Mouse (Mus musculus) MEL (cell line): ENCODE measurements around the gene Tiparp. TPM values are rescaled to one million over a fixed set of nuclear protein-coding genes. Genes with fewer than 3 reads are reported as not detected.

Experiments
- DNase-seq: peaks from one replicate; pipeline ENCODE4 v3.0.0; 2011; ENCODE audit warnings: low read depth, low spot score
- H3K27ac ChIP-seq: 2 replicates; pipeline ENCODE4 v1.5.1; 2012; ENCODE audit warnings: low read depth, mild to moderate bottlenecking, control low read depth, low read length, moderate library complexity; ENCODE audit not compliant: control insufficient read depth
- H3K27me3 ChIP-seq, 2 experiments: fragments of 150-350 bp in 1 of 2; sonication (generic) in 1 of 2; 2 replicates each; pipeline ENCODE4 v1.6.1; 2012; ENCODE audit warnings: low read length in 2 of 2, mild to moderate bottlenecking in 2 of 2, improper control_type of control experiment in 1 of 2, moderate library complexity in 1 of 2; ENCODE audit not compliant: insufficient read depth in 2 of 2, control insufficient read depth in 1 of 2
- H3K36me3 ChIP-seq, 2 experiments: 2 replicates each; pipeline ENCODE4 v1.6.1; 2012 to 2014; ENCODE audit warnings: low read length in 2 of 2, improper control_type of control experiment in 1 of 2, inconsistent platforms in 1 of 2, mild to moderate bottlenecking in 1 of 2; ENCODE audit not compliant: insufficient read depth in 2 of 2, control insufficient read depth in 1 of 2
- H3K4me1 ChIP-seq, 2 experiments: fragments of 150-350 bp in 1 of 2; sonication (generic) in 1 of 2; 2 replicates each; pipeline ENCODE4 v1.6.1; 2012; ENCODE audit warnings: low read length in 2 of 2, improper control_type of control experiment in 1 of 2, mild to moderate bottlenecking in 1 of 2; ENCODE audit not compliant: insufficient read depth in 2 of 2, control insufficient read depth in 1 of 2
- H3K4me3 ChIP-seq, 2 experiments: fragments of 150-350 bp in 1 of 2; sonication (generic) in 1 of 2; 2 replicates each; pipeline ENCODE4 v1.5.1; 2012; ENCODE audit warnings: low read depth in 2 of 2, low read length in 2 of 2, mild to moderate bottlenecking in 2 of 2, moderate library complexity in 2 of 2, control low read depth in 1 of 2, improper control_type of control experiment in 1 of 2; ENCODE audit not compliant: control insufficient read depth in 1 of 2, insufficient read depth in 1 of 2
- H3K79me2 ChIP-seq: 2 replicates; pipeline ENCODE4 v1.6.1; 2012; ENCODE audit warnings: mild to moderate bottlenecking, low read length, moderate library complexity; ENCODE audit not compliant: control insufficient read depth, poor library complexity, insufficient read depth
- H3K9ac ChIP-seq: 2 replicates; pipeline ENCODE4 v1.6.1; 2012; ENCODE audit warnings: low read depth, mild to moderate bottlenecking, control low read depth, low read length, moderate library complexity; ENCODE audit not compliant: control insufficient read depth, poor library complexity, severe bottlenecking
- H3K9me3 ChIP-seq: fragments of 150-350 bp; sonication (generic); replicated peaks from 2 replicates; pipeline ENCODE4 v1.6.1; 2012; ENCODE audit warnings: mild to moderate bottlenecking, low read length, improper control_type of control experiment, moderate library complexity; ENCODE audit not compliant: insufficient read depth
- BHLHE40 ChIP-seq: IDR thresholded peaks from 2 replicates; pipeline ENCODE4 v1.6.1; 2012; ENCODE audit warnings: low read depth, mild to moderate bottlenecking, inconsistent platforms, low read length, improper control_type of control experiment, borderline replicate concordance
- CHD1 ChIP-seq: IDR thresholded peaks from 2 replicates; pipeline ENCODE4 v1.6.1; 2012; ENCODE audit warnings: low read depth, mild to moderate bottlenecking, inconsistent platforms, low read length, improper control_type of control experiment
- CHD2 ChIP-seq: IDR thresholded peaks from 2 replicates; pipeline ENCODE4 v1.6.1; 2011; ENCODE audit warnings: low read length, improper control_type of control experiment
- CTCF ChIP-seq, 3 experiments: IDR thresholded peaks in 2 of 3; conservative IDR thresholded peaks in 1 of 3; 2 replicates each; pipeline ENCODE4 v1.5.1; 2011 to 2012; ENCODE audit warnings: low read length in 3 of 3, low read depth in 2 of 3, mild to moderate bottlenecking in 2 of 3, improper control_type of control experiment in 1 of 3, inconsistent platforms in 1 of 3, mixed read lengths in 1 of 3, moderate library complexity in 1 of 3; ENCODE audit not compliant: control insufficient read depth in 1 of 3, insufficient read depth in 1 of 3, poor library complexity in 1 of 3, severe bottlenecking in 1 of 3
- E2F4 ChIP-seq: IDR thresholded peaks from 2 replicates; pipeline ENCODE4 v1.6.1; 2011; ENCODE audit warnings: low read depth, low read length, improper control_type of control experiment, borderline replicate concordance
- EP300 ChIP-seq, 2 experiments: IDR thresholded peaks; 2 replicates each; pipeline ENCODE4 v1.6.1; 2011; ENCODE audit warnings: improper control_type of control experiment in 2 of 2, low read length in 2 of 2, low read depth in 1 of 2, mild to moderate bottlenecking in 1 of 2
- ETS1 ChIP-seq: IDR thresholded peaks from 2 replicates; pipeline ENCODE4 v1.6.1; 2012; ENCODE audit warnings: low read depth, mild to moderate bottlenecking, inconsistent platforms, low read length, improper control_type of control experiment, moderate library complexity
- HCFC1 ChIP-seq: IDR thresholded peaks from 2 replicates; pipeline ENCODE4 v1.6.1; 2012; ENCODE audit warnings: low read depth, mild to moderate bottlenecking, inconsistent platforms, low read length, improper control_type of control experiment, moderate library complexity
- JUND ChIP-seq: IDR thresholded peaks from 2 replicates; pipeline ENCODE4 v1.6.1; 2011; ENCODE audit warnings: low read depth, mild to moderate bottlenecking, improper control_type of control experiment, low read length
- KAT2A ChIP-seq: conservative IDR thresholded peaks from 2 replicates; pipeline ENCODE4 v1.6.1; 2012; ENCODE audit warnings: low read depth, low read length, improper control_type of control experiment, inconsistent platforms
- MAFK ChIP-seq: IDR thresholded peaks from 2 replicates; pipeline ENCODE4 v1.6.1; 2011; ENCODE audit warnings: low read depth, mild to moderate bottlenecking, low read length, improper control_type of control experiment, borderline replicate concordance
- MAZ ChIP-seq: IDR thresholded peaks from 2 replicates; pipeline ENCODE4 v1.6.1; 2012; ENCODE audit warnings: low read depth, mild to moderate bottlenecking, inconsistent platforms, low read length, improper control_type of control experiment
- MEF2A ChIP-seq: IDR thresholded peaks from 2 replicates; pipeline ENCODE4 v1.6.1; 2014; ENCODE audit warnings: low read depth, mild to moderate bottlenecking, inconsistent platforms, low read length, improper control_type of control experiment; ENCODE audit not compliant: poor library complexity, insufficient replicate concordance, severe bottlenecking; ENCODE audit errors: extremely low read depth
- MXI1 ChIP-seq: IDR thresholded peaks from 2 replicates; pipeline ENCODE4 v1.6.1; 2011; ENCODE audit warnings: mild to moderate bottlenecking, low read depth, low read length, improper control_type of control experiment
- MYB ChIP-seq: IDR thresholded peaks from 2 replicates; pipeline ENCODE4 v1.6.1; 2011; ENCODE audit warnings: mild to moderate bottlenecking, low read depth, low read length, improper control_type of control experiment
- MYC ChIP-seq: IDR thresholded peaks from 2 replicates; pipeline ENCODE4 v1.6.1; 2011; ENCODE audit warnings: low read depth, mild to moderate bottlenecking, low read length, improper control_type of control experiment, moderate library complexity
- NELFE ChIP-seq: IDR thresholded peaks from 2 replicates; pipeline ENCODE4 v1.6.1; 2011; ENCODE audit warnings: low read depth, low read length, improper control_type of control experiment
- NRF1 ChIP-seq: IDR thresholded peaks from 2 replicates; pipeline ENCODE4 v1.6.1; 2014; ENCODE audit warnings: low read depth, mild to moderate bottlenecking, inconsistent platforms, low read length, improper control_type of control experiment, moderate library complexity; ENCODE audit not compliant: poor library complexity, insufficient read depth, severe bottlenecking
- POLR2A ChIP-seq, 2 experiments: IDR thresholded peaks; 2 replicates each; pipeline ENCODE4 v1.6.1; 2011 to 2012; ENCODE audit warnings: low read length in 2 of 2, mild to moderate bottlenecking in 2 of 2, control low read depth in 1 of 2, improper control_type of control experiment in 1 of 2, low read depth in 1 of 2, moderate library complexity in 1 of 2; ENCODE audit not compliant: control insufficient read depth in 1 of 2, insufficient read depth in 1 of 2, poor library complexity in 1 of 2
- POLR2AphosphoS5 ChIP-seq: IDR thresholded peaks from 2 replicates; pipeline ENCODE4 v1.6.1; 2012; ENCODE audit warnings: low read depth, borderline replicate concordance, mild to moderate bottlenecking, inconsistent platforms, low read length, moderate library complexity, mixed read lengths
- RAD21 ChIP-seq: IDR thresholded peaks from 2 replicates; pipeline ENCODE4 v1.6.1; 2011; ENCODE audit warnings: mild to moderate bottlenecking, low read depth, low read length, improper control_type of control experiment
- RCOR1 ChIP-seq: IDR thresholded peaks from 2 replicates; pipeline ENCODE4 v1.6.1; 2012; ENCODE audit warnings: low read depth, mild to moderate bottlenecking, inconsistent platforms, low read length, improper control_type of control experiment
- SIN3A ChIP-seq: IDR thresholded peaks from 2 replicates; pipeline ENCODE4 v1.6.1; 2012; ENCODE audit warnings: low read length, improper control_type of control experiment, inconsistent platforms
- SMC3 ChIP-seq: IDR thresholded peaks from 2 replicates; pipeline ENCODE4 v1.6.1; 2011; ENCODE audit warnings: low read depth, low read length, improper control_type of control experiment
- TAL1 ChIP-seq: IDR thresholded peaks from 2 replicates; pipeline ENCODE4 v1.6.1; 2012; ENCODE audit warnings: mild to moderate bottlenecking, inconsistent platforms, low read length, moderate library complexity, mixed read lengths
- TBP ChIP-seq: IDR thresholded peaks from 2 replicates; pipeline ENCODE4 v1.8.0; 2011; ENCODE audit warnings: low read depth, low read length, improper control_type of control experiment
- TCF12 ChIP-seq: IDR thresholded peaks from 2 replicates; pipeline ENCODE4 v1.6.1; 2014; ENCODE audit warnings: low read depth, mild to moderate bottlenecking, inconsistent platforms, low read length, improper control_type of control experiment, moderate library complexity
- UBTF ChIP-seq: IDR thresholded peaks from 2 replicates; pipeline ENCODE4 v1.6.1; 2012; ENCODE audit warnings: low read depth, mild to moderate bottlenecking, inconsistent platforms, low read length, improper control_type of control experiment, moderate library complexity, borderline replicate concordance; ENCODE audit not compliant: insufficient read depth
- USF1 ChIP-seq: IDR thresholded peaks from 2 replicates; pipeline ENCODE4 v1.6.1; 2014; ENCODE audit warnings: low read depth, mild to moderate bottlenecking, inconsistent platforms, low read length, improper control_type of control experiment, moderate library complexity
- USF2 ChIP-seq, 2 experiments: IDR thresholded peaks; 2 replicates each; pipeline ENCODE4 v1.6.1; 2011 to 2012; ENCODE audit warnings: improper control_type of control experiment in 2 of 2, low read length in 2 of 2, borderline replicate concordance in 1 of 2, inconsistent platforms in 1 of 2, low read depth in 1 of 2, mild to moderate bottlenecking in 1 of 2; ENCODE audit not compliant: insufficient read depth in 1 of 2
- ZC3H11A ChIP-seq: IDR thresholded peaks from 2 replicates; pipeline ENCODE4 v1.6.1; 2012; ENCODE audit warnings: low read depth, mild to moderate bottlenecking, inconsistent platforms, low read length, improper control_type of control experiment
- ZKSCAN1 ChIP-seq: IDR thresholded peaks from 2 replicates; pipeline ENCODE4 v1.6.1; 2012; ENCODE audit warnings: low read depth, mild to moderate bottlenecking, inconsistent platforms, low read length, improper control_type of control experiment, moderate library complexity
- ZNF384 ChIP-seq: IDR thresholded peaks from 2 replicates; pipeline ENCODE4 v1.6.1; 2012; ENCODE audit warnings: low read depth, mild to moderate bottlenecking, inconsistent platforms, low read length, improper control_type of control experiment
- polyA plus RNA-seq, 2 experiments: library from polyadenylated mRNA; stranded (reverse) in 1 of 2; unstranded in 1 of 2; fragments of >175 nt in 1 of 2; fragments of >200 nt in 1 of 2; gene quantifications; 2 replicates each; pipeline versions ENCODE4 v1.2.1 to v1.2.4; 2012; ENCODE audit warnings: low replicate concordance in 2 of 2, low read depth in 1 of 2; ENCODE audit not compliant: insufficient read length in 2 of 2, insufficient read depth in 1 of 2, missing spikeins in 1 of 2
- total RNA-seq: library from RNA; depleted of rRNA; stranded (reverse); fragments of 300-350 nt; gene quantifications from 2 replicates; pipeline ENCODE4 v1.2.3, GENCODE M21; 2012; rRNA removed

Tiparp gene
- total RNA-seq (2.0 and 3.0 TPM in 2 replicates), polyA plus RNA-seq (1 to 10 TPM in 1 of 2 experiments, not detected in 1; 3.3 TPM)

DNA sequence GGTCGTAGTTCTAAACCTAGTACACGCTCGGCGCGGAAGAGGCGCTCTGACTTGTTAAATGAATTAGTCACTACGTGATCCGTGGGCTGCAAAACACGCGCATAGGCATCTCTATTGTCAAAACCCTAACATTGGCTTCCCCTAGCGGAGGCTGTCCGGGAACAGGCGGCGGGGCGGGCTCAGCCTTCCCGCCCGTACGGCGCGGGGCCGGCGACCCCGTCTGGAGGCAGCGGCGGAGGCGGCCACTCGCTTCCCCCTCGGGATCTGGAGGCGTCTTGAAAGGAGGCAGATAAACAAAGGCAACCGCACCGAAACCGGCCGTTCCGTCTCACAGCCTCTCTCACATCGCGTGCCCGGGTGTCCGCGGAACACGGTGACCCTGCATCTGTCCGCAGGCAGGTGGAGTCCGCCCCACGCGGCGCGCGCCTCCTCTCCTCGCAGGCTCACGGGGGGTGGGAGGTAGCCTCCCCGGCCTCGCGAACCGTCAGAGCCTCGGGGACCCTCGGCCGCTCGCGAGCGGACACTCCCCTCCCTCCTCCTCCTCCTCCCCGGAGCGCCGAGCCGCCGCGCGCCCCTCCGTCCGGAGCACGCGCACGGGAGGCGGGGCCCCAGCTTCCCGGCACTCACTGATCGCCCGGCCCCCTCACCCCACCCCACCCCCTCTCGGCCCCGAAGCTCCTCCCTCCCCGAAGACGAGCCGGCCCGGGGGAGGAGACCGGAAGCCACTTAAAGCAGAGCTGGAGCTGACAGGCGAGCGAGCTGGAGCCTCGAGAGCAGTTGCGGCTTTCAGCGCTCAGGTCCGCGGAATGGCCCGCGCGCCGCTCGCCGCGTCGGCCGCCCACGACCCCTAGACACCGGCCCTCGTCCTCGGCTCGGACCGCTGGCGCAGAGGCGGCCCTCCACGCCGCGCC, at the start of gene Tiparp:
TSS of gene Tiparp (plus strand) at position 720 of the 911 bp plus-strand sequence.
- peaks cover 8% of the 10 kb centered on the region; the same call in 1 of the 2 replicates for H3K79me2 ChIP-seq
- peak within 1 kb of the TSS; percentile 93 for H3K9ac ChIP-seq
- peak within 1 kb of the TSS; percentile 79 to 95 for H3K4me3 ChIP-seq
- peaks cover 0 to 5% of the 10 kb centered on the region in 2 experiments; a peak in 3 of 4 replicates for H3K36me3 ChIP-seq
- H3K27ac ChIP-seq = peak within 1 kb of the TSS; percentile 63
- H3K27me3 ChIP-seq = peaks cover 0 to 7% of the 10 kb centered on the region in 2 experiments; a peak in 3 of 4 replicates
- H3K9me3 ChIP-seq = no peaks in the 10 kb centered on the region
- DNase-seq = peak; percentile 94
- H3K4me1 ChIP-seq = no peaks in the 10 kb centered on the region; a peak in 2 of 4 replicates
- TF ChIP-seq BHLHE40 (no peak), SMC3 (no peak), TCF12 (peak; percentile 69; the same call in 1 of the 2 replicates), POLR2A (IDR thresholded peaks at IDR 0.05; ENCODE audit: control insufficient read depth in 1 of 2, insufficient read depth in 1 of 2, low read depth in 1 of 2, low read length in 2 of 2, poor library complexity in 1 of 2) (peak; percentile 64 to 90), MXI1 (peak; percentile 49), KAT2A (no peak; the same call in 1 of the 2 replicates), TAL1 (no peak), POLR2AphosphoS5 (no peak), JUND (no peak), EP300 (IDR thresholded peaks at IDR 0.05; ENCODE audit: low read depth in 1 of 2, low read length in 2 of 2) (0 out of 4 replicates have a peak, but pooled peaks of 1 of the 2 experiments have one; percentile 13), ZNF384 (no peak; the same call in 1 of the 2 replicates), TBP (peak; percentile 85), MAFK (no peak), RAD21 (no peak; the same call in 1 of the 2 replicates), CHD1 (no peak), CTCF (IDR thresholded peaks at IDR 0.05 in 2 of 3, conservative IDR thresholded peaks at IDR 0.05 in 1 of 3; ENCODE audit: control insufficient read depth in 1 of 3, insufficient read depth in 1 of 3, low read depth in 2 of 3, low read length in 3 of 3, poor library complexity in 1 of 3, severe bottlenecking in 1 of 3) (peak in 2 of 3 experiments; percentile 7 to 16; a peak in 2 of 6 replicates), NRF1 (peak; percentile 68), HCFC1 (0 out of 2 replicates have a peak, but pooled peaks have one; percentile 49), MYB (no peak), ZKSCAN1 (no peak), NELFE (peak; percentile 82), MYC (no peak), UBTF (no peak), RCOR1 (no peak), ETS1 (peak; percentile 19; the same call in 1 of the 2 replicates), E2F4 (no peak), USF1 (no peak), USF2 (IDR thresholded peaks at IDR 0.05; ENCODE audit: borderline replicate concordance in 1 of 2, insufficient read depth in 1 of 2, low read depth in 1 of 2, low read length in 2 of 2) (no peak), CHD2 (no peak), SIN3A (peak; percentile 57), ZC3H11A (0 out of 2 replicates have a peak, but pooled peaks have one; percentile 10), MEF2A (no peak), MAZ (peak; percentile 71; the same call in 1 of the 2 replicates)
